Mouse (Mus musculus) midbrain, postnatal 0 days (tissue): Measurements from ENCODE around the gene Aldoc. TPM values are rescaled to one million over a fixed set of nuclear protein-coding genes. Genes with fewer than 3 reads are reported as not detected.

Experiments used
- ATAC-seq: fragments of 200-750 bp; cut with Nextera tagmentation; 2 replicates; pipeline ENCODE4 v1.8.0; 2017; ENCODE audit warnings: moderate number of reproducible peaks, mild to moderate bottlenecking, moderate TSS enrichment, moderate library complexity; ENCODE audit not compliant: low FRiP score
- DNase-seq: peaks from one replicate; pipeline ENCODE4 v3.0.0-alpha.2; 2015; ENCODE audit warnings: low spot score
- H3K27ac ChIP-seq: fragments of 300-500 bp; sonication (generic); 2 replicates; pipeline ENCODE4 v1.5.1; 2014; ENCODE audit warnings: low read depth, mild to moderate bottlenecking, low read length, mixed read lengths
- H3K27me3 ChIP-seq: fragments of 300-500 bp; sonication (generic); 2 replicates; pipeline ENCODE4 v1.6.1; 2014; ENCODE audit warnings: low read length, control low read depth, mixed read lengths; ENCODE audit not compliant: insufficient read depth
- H3K36me3 ChIP-seq: fragments of 300-500 bp; sonication (generic); 2 replicates; pipeline ENCODE4 v1.6.1; 2014; ENCODE audit warnings: low read length, control low read depth, mixed read lengths; ENCODE audit not compliant: insufficient read depth
- H3K4me1 ChIP-seq: fragments of 300-500 bp; sonication (generic); 2 replicates; pipeline ENCODE4 v1.6.1; 2014; ENCODE audit warnings: mild to moderate bottlenecking, control low read depth, antibody characterized with exemption, low read length, mixed read lengths; ENCODE audit not compliant: insufficient read depth
- H3K4me2 ChIP-seq: fragments of 300-500 bp; sonication (generic); 2 replicates; pipeline ENCODE4 v1.6.1; 2014; ENCODE audit warnings: low read depth, mild to moderate bottlenecking, low read length, mixed read lengths; ENCODE audit not compliant: poor library complexity, severe bottlenecking
- H3K4me3 ChIP-seq: fragments of 300-500 bp; sonication (generic); 2 replicates; pipeline ENCODE4 v1.5.1; 2014; ENCODE audit warnings: low read depth, mild to moderate bottlenecking, low read length, moderate library complexity
- H3K9ac ChIP-seq: fragments of 300-500 bp; sonication (generic); replicated peaks from 2 replicates; pipeline ENCODE4 v1.6.1; 2014; ENCODE audit warnings: mild to moderate bottlenecking, low read length, moderate library complexity, mixed read lengths; ENCODE audit not compliant: poor library complexity, severe bottlenecking
- H3K9me3 ChIP-seq: fragments of 300-500 bp; sonication (generic); 2 replicates; pipeline ENCODE4 v1.6.1; 2016; ENCODE audit warnings: low read length, control low read depth
- CTCF ChIP-seq: IDR thresholded peaks from 2 replicates; pipeline ENCODE4 v1.5.1; 2016; ENCODE audit warnings: antibody characterized with exemption, mild to moderate bottlenecking
- WGBS: fragments of 180-500 bp; shearing (Covaris S2); extraction: QIAGEN DNeasy Blood & Tissue Kit; methylation state at CpG from one replicate; pipeline ENCODE4 v1.1.7; 2014; 5-methylcytosine and 5-hydroxymethylcytosine counted together
- polyA plus RNA-seq: library from polyadenylated mRNA; unstranded; fragments of >200 nt; fragmentation: Nextera tagmentation; extraction: Ambion mirVana; gene quantifications from 2 replicates; pipeline ENCODE4 v1.2.1, GENCODE M21; 2015
- total RNA-seq: library from RNA; depleted of rRNA; stranded (reverse); fragments of >200 nt; gene quantifications from 2 replicates; pipeline ENCODE4 v1.2.3, GENCODE M21; 2014

Aldoc gene
- total and polyA plus RNA-seq, 2 experiments from 2014 or later, result 224 to 359 TPM

DNA sequence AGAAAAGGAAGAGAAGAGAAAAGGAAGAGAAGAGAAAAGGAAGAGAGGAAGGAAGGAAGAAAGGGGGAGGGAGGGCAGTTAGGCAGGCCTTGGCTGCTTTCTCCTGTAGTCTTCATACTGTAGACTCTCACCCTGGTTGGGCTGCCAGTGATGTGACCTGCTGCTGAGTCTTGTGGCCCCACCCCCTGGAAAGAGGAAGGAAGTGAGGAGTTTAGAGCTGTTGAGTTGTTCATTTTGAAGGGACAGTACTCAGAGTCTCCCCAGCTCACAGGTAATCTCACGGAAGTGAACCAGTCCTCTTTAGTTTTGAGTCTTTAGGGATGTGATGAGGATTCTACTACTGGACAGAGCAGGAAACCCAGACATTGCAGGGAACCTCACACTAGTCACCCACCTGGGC lies 30.3 kb downstream of the Aldoc start:
- Histone ChIP-seq H3K4me1 (no peaks in the 10 kb centered on the region), H3K4me3 (no peak overlapping the region), H3K27me3 (no peaks in the 10 kb centered on the region), H3K4me2 (no peak overlapping the region), H3K27ac (no peak overlapping the region), H3K9ac (no peak overlapping the region), H3K36me3 (peaks cover 17% of the 10 kb centered on the region; the same call in 1 of the 2 replicates), H3K9me3 (no peaks in the 10 kb centered on the region)
- ATAC-seq (no peak), DNase-seq (no peak)
- no peak for TF ChIP-seq CTCF
- WGBS, result 97% methylated on average over 1 of the region's 1 CpGs

DNA sequence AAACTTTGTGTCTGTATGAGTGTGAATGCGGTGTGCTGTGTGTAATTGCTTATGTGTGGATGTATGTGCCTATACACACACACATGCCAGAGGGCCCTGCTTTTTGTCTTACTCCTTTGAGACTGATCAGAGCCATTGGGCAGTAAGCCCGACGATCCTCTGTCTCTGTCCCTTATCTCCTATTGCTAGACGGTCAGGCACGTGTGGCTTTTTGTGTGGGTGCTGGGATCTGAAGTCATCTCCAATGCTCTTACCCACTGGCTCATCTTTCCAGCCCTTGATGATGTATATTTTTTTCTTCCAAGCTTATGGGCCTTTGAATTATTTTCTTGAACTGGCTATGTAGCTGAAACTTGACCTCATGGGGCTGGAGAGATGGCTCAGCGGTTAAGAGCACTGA lies 32.1 kb downstream of the Aldoc start:
- Histone ChIP-seq H3K4me1 (no peaks in the 10 kb centered on the region), H3K9me3 (no peaks in the 10 kb centered on the region), H3K27me3 (no peaks in the 10 kb centered on the region), H3K36me3 (0 out of 2 replicates have a peak, but pooled peaks cover under 1% of the 10 kb centered on the region), H3K4me3 (no peak overlapping the region), H3K27ac (no peak overlapping the region), H3K4me2 (no peak overlapping the region), H3K9ac (no peak overlapping the region)
- ATAC-seq (no peak), DNase-seq (no peak)
- WGBS, result 89% methylated on average over 6 of the region's 6 CpGs
- TF ChIP-seq CTCF, result no peak

GRCm38 (mm10) chr11:78355471-78356238 lies 32.9 kb downstream of the Aldoc start:
- H3K36me3 ChIP-seq, result no peaks in the 10 kb centered on the region
- peak; percentile 56 for DNase-seq
- no peaks in the 10 kb centered on the region for H3K27me3 ChIP-seq
- no peak overlapping the region for H3K9ac ChIP-seq
- no peak overlapping the region for H3K27ac ChIP-seq
- no peaks in the 10 kb centered on the region for H3K9me3 ChIP-seq
- no peak overlapping the region for H3K4me2 ChIP-seq
- H3K4me1 ChIP-seq, result no peaks in the 10 kb centered on the region
- peak; percentile 72 for TF ChIP-seq CTCF
- ATAC-seq, result no peak
- WGBS, result 32% methylated on average over 4 of the region's 4 CpGs
- H3K4me3 ChIP-seq, result no peak overlapping the region

DNA sequence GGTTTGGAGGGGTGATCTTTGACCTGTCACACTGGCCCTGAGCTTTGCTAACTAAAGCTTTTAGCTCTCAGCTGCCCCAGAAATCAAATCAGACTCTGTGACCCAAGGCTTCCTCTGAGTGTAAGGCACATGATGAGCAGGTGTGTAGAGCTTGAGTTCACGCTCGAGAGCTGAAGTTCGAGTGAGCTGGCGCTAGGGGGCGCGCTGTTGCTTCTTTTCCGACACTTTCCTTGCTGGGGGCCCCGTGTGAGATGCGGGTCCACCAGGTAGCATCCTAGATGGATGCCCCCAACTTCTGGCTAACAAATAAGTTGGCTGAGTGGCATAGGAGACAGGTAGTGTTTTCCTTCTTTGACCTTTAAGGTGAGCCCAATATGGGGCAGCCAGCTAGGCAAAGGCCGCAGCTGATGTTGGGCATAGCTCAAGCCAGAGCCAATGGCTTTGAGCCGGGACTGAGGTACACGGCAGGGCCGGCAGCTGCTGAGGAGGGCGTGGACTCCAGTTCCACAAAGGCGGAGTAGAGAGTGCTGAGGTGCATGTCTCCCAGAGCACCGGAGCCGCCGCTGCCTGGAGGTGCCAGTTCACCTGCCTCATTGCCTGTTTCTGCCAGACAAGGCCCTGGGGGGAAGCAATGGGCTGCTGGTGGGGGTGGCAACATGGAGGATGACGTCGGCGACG lies 35.7 kb downstream of the Aldoc start:
- ATAC-seq, result no peak
- Histone ChIP-seq H3K9me3 (no peaks in the 10 kb centered on the region), H3K27me3 (no peaks in the 10 kb centered on the region), H3K9ac (no peak overlapping the region), H3K36me3 (no peaks in the 10 kb centered on the region), H3K27ac (no peak overlapping the region), H3K4me3 (no peak overlapping the region), H3K4me1 (no peaks in the 10 kb centered on the region), H3K4me2 (no peak overlapping the region)
- WGBS, result 16% methylated on average over 22 of the region's 22 CpGs
- TF ChIP-seq CTCF, result peak; percentile 62
- no peak for DNase-seq

DNA sequence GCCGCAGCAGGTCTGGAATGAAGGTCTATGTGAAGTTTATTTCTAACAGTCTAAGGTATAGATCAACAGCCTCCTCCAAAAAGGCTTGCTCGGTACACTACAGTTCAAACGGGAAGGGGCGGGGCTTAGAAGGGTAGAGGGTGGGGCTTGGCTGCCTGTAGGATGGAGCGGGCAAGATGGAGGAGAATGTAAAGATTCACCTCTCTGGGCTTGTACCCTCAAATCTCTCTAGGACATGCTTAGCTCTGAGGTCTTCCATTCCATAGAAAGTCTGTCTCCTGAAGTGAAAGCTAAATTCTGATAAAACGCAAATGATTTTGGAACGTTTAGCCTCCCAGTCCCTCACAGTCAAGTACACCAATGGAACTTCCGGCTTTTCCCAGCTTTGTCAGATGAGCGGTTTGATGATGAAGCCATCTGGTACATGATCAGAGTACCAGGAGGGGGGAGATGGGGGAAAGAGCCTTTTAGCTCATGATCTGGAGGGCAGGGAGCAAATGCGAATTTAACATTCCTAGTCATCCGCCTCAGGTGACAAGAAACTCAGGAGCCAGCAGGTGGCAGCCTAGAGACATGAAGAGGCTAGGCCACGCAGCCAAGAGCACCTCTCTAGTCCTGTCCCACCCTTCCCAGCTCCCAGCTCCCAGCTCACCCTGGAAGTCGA lies 37.5 kb downstream of the Aldoc start:
- Histone ChIP-seq H3K4me1 (no peaks in the 10 kb centered on the region), H3K27ac (no peak overlapping the region), H3K4me3 (no peak overlapping the region), H3K9ac (no peak overlapping the region), H3K4me2 (peak overlapping the region; percentile 33), H3K27me3 (no peaks in the 10 kb centered on the region), H3K36me3 (no peaks in the 10 kb centered on the region), H3K9me3 (no peaks in the 10 kb centered on the region)
- ATAC-seq (peak; percentile 58; the same call in 1 of the 2 replicates), DNase-seq (peak; percentile 90)
- peak; percentile 77 for TF ChIP-seq CTCF
- 12% methylated on average over 13 of the region's 13 CpGs for WGBS

DNA sequence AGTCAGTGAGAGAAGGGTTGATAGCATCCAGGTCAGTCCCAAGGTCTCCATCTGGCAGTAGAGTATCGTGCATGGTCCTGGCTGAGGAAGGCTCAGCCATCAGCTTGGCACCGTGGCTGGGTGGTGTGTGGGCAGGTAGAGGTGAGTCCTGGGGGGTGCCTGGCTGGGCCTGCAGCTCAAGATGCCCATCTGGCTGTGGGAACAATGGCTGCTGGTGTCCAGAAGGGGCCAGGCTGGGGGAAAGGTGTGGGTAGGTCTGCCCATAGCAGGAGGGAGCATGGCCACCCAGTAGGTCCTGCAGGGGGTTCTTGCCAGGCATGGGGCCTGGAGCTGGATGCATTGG lies 38.0 kb downstream of the Aldoc start:
- no peak for TF ChIP-seq CTCF
- WGBS, result 60% methylated on average over 2 of the region's 2 CpGs
- peak overlapping the region; percentile 33; the same call in 1 of the 2 replicates for H3K4me2 ChIP-seq

More for the DNA sequence above, 38.0 kb downstream of the Aldoc start:
- Histone ChIP-seq H3K4me1 (no peaks in the 10 kb centered on the region), H3K4me3 (no peak overlapping the region), H3K9ac (no peak overlapping the region), H3K27ac (no peak overlapping the region), H3K27me3 (no peaks in the 10 kb centered on the region), H3K9me3 (no peaks in the 10 kb centered on the region), H3K36me3 (no peaks in the 10 kb centered on the region)
- no peak for DNase-seq
- no peak for ATAC-seq
